Mouse (Mus musculus) megakaryocyte, embryonic 14.5 days (primary cell): Measurements from ENCODE around the gene 1700042G07Rik. TPM values are rescaled to one million over a fixed set of nuclear protein-coding genes. Genes with fewer than 3 reads are reported as not detected.

Source experiments
- H3K27me3 ChIP-seq: replicated peaks from 2 replicates; pipeline ENCODE3; 2012; ENCODE audit warnings: inconsistent platforms
- H3K36me3 ChIP-seq: replicated peaks from 2 replicates; pipeline ENCODE3; 2012; ENCODE audit warnings: low read length, inconsistent platforms, mixed read lengths
- H3K4me1 ChIP-seq: 2 replicates; pipeline ENCODE4 v1.6.1; 2012; ENCODE audit warnings: inconsistent platforms
- H3K4me3 ChIP-seq: replicated peaks from 2 replicates; pipeline ENCODE3; 2012; ENCODE audit warnings: moderate library complexity, mild to moderate bottlenecking, inconsistent platforms
- H3K9me3 ChIP-seq: 2 replicates; pipeline ENCODE4 v1.6.1; 2012; ENCODE audit warnings: inconsistent platforms
- FLI1 ChIP-seq: IDR thresholded peaks from 2 replicates; pipeline ENCODE4 v1.6.1; 2012; ENCODE audit warnings: low read length, inconsistent platforms, mixed read lengths
- GATA1 ChIP-seq: IDR thresholded peaks from 3 replicates; pipeline ENCODE4 v1.6.1; 2012; ENCODE audit warnings: mixed read lengths, low read length, inconsistent platforms, borderline replicate concordance
- polyA plus RNA-seq: library from polyadenylated mRNA; stranded (reverse); fragments of >175 nt; gene quantifications from 2 replicates; pipeline ENCODE4 v1.2.3, GENCODE M21; 2012; ENCODE audit warnings: low replicate concordance; ENCODE audit not compliant: insufficient read depth

1700042G07Rik gene
- not detected in 2 replicates for polyA plus RNA-seq

- Histone ChIP-seq H3K4me3 (no peak within 1 kb of the TSS), H3K4me1 (peaks cover 57% of the 10 kb centered on the region), H3K27me3 (peaks cover 21% of the 10 kb centered on the region), H3K9me3 (no peaks in the 10 kb centered on the region), H3K36me3 (no peaks in the 10 kb centered on the region)
- TF ChIP-seq GATA1 (no peak), FLI1 (no peak)
Observed at GRCm38 (mm10) chr4:116173072-116173471, at the start of gene 1700042G07Rik, which contains the start of gene Gm49337. Gene 1700042G07Rik, plus strand, starts transcription at chr4:116173372. Gene Gm49337, plus strand, starts transcription at chr4:116173384.

- peaks cover 24% of the 10 kb centered on the region for H3K36me3 ChIP-seq
- TF ChIP-seq FLI1 = no peak
- TF ChIP-seq GATA1 = no peak
- H3K4me1 ChIP-seq = peaks cover 36% of the 10 kb centered on the region
- H3K27me3 ChIP-seq = no peaks in the 10 kb centered on the region
- peak within 1 kb of the TSS; percentile 94 for H3K4me3 ChIP-seq
- no peaks in the 10 kb centered on the region for H3K9me3 ChIP-seq
Observed at GRCm38 (mm10) chr4:116123602-116124519, 49.3 kb upstream of the 1700042G07Rik start, which contains the start of the genes Rad54l and Pomgnt1. Gene Rad54l, minus strand, starts transcription at chr4:116123690. Gene Pomgnt1, plus strand, starts transcription at chr4:116123840.

- no peaks in the 10 kb centered on the region for H3K9me3 ChIP-seq
- peaks cover 17% of the 10 kb centered on the region for H3K36me3 ChIP-seq
- H3K4me3 ChIP-seq = no peak overlapping the region
- H3K27me3 ChIP-seq = no peaks in the 10 kb centered on the region
- peaks cover 36% of the 10 kb centered on the region for H3K4me1 ChIP-seq
- TF ChIP-seq GATA1 = no peak
- no peak for TF ChIP-seq FLI1
Observed at GRCm38 (mm10) chr4:116125803-116126386, 47.3 kb upstream of the 1700042G07Rik start.

DNA sequence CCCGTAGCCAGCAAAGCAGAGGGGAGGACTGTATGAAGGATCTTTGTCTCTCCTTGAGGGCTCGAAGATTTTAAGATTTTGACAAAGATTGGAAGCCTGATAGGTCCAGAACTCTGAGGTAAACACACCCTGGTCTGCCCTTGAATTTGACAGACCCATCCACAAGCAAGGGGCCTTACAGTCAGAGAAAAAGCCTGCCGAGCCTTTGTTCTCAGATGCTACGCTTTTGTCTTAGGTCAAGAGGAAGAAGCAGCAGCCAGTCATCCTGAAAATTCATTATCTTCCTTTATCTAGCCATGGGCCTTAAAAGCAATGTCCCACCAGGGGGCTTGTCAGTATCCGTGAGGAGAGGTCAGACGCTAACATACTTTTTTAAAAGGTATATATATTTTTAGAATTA lies 45.2 kb upstream of the 1700042G07Rik start:
- Histone ChIP-seq H3K36me3 (peaks cover 16% of the 10 kb centered on the region), H3K4me3 (no peak overlapping the region), H3K9me3 (no peaks in the 10 kb centered on the region), H3K27me3 (no peaks in the 10 kb centered on the region), H3K4me1 (peaks cover 22% of the 10 kb centered on the region)
- TF ChIP-seq GATA1 (no peak), FLI1 (no peak)

DNA sequence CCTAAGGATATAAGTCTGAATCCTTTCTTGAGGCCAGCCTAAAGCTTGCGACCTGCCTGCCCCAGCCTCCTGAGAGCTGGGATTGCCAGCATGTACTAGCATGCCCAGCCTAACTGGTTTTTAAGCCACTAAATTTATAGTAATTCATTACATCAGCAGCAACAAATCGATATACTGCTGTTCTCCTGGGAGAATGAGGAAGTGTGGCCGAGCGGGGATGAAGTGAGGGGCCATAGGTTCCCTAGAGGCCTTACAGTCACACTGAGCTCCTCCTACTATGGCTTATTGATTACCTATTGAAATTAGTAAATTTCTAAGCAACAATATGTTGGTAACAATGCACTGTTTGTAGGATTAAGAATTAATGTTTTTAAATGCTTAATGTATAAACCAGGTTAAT lies 40.0 kb upstream of the 1700042G07Rik start:
- Histone ChIP-seq H3K36me3 (peaks cover 12% of the 10 kb centered on the region), H3K27me3 (no peaks in the 10 kb centered on the region), H3K4me1 (peaks cover 15% of the 10 kb centered on the region), H3K4me3 (no peak overlapping the region), H3K9me3 (no peaks in the 10 kb centered on the region)
- TF ChIP-seq GATA1 (no peak), FLI1 (no peak)

- peaks cover 15% of the 10 kb centered on the region for H3K4me1 ChIP-seq
- peaks cover 3% of the 10 kb centered on the region for H3K27me3 ChIP-seq
- no peak for TF ChIP-seq GATA1
- no peak for TF ChIP-seq FLI1
- no peak overlapping the region for H3K4me3 ChIP-seq
- H3K36me3 ChIP-seq = peaks cover 12% of the 10 kb centered on the region
- no peaks in the 10 kb centered on the region for H3K9me3 ChIP-seq
Observed at GRCm38 (mm10) chr4:116134990-116135389, 38.2 kb upstream of the 1700042G07Rik start.

GRCm38 (mm10) chr4:116137421-116137996 lies 35.7 kb upstream of the 1700042G07Rik start:
- H3K4me1 ChIP-seq = peaks cover 15% of the 10 kb centered on the region
- no peaks in the 10 kb centered on the region for H3K36me3 ChIP-seq
- no peak for TF ChIP-seq GATA1
- TF ChIP-seq FLI1 = no peak
- H3K27me3 ChIP-seq = peaks cover 19% of the 10 kb centered on the region
- H3K9me3 ChIP-seq = no peaks in the 10 kb centered on the region; the same call in 1 of the 2 replicates
- no peak overlapping the region for H3K4me3 ChIP-seq

- no peaks in the 10 kb centered on the region for H3K36me3 ChIP-seq
- H3K9me3 ChIP-seq = no peaks in the 10 kb centered on the region; the same call in 1 of the 2 replicates
- H3K27me3 ChIP-seq = peaks cover 40% of the 10 kb centered on the region
- peaks cover 27% of the 10 kb centered on the region for H3K4me1 ChIP-seq
- H3K4me3 ChIP-seq = no peak overlapping the region
- no peak for TF ChIP-seq GATA1
- TF ChIP-seq FLI1 = no peak
Observed at GRCm38 (mm10) chr4:116140801-116141574, 32.2 kb upstream of the 1700042G07Rik start.

DNA sequence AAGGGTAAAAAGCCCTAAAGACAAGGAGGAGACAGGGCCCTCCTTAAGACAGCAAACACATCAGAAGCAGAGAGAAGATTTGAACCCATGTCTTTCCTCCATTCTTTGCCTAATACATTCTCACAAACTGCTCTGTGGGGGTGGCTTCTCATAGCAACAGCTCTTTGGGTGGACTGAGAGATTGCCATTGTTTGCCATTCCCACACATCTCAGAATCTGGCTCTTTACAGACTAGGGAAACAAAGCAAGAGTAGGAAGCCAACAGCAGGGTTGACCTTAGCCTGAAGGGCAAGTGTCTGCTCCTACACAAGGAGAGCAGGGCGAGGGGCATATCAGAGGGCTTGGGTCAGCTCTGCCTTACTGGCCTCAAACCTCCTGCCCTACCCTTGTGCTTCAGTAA lies 31.4 kb upstream of the 1700042G07Rik start:
- no peaks in the 10 kb centered on the region for H3K36me3 ChIP-seq

More for the DNA sequence above, 31.4 kb upstream of the 1700042G07Rik start:
- Histone ChIP-seq H3K4me3 (no peak overlapping the region), H3K9me3 (no peaks in the 10 kb centered on the region; the same call in 1 of the 2 replicates), H3K4me1 (peaks cover 25% of the 10 kb centered on the region), H3K27me3 (peaks cover 40% of the 10 kb centered on the region)
- TF ChIP-seq FLI1 (no peak), GATA1 (no peak)
